Mouse (Mus musculus) CD4-positive naive resting alpha-beta T cell, adult 76 days (primary cell): Measurements from ENCODE around the gene Hdac5. TPM values are rescaled to one million over a fixed set of nuclear protein-coding genes. Genes with fewer than 3 reads are reported as not detected.

ENCODE experiments used
- total RNA-seq: library from RNA; stranded (reverse); gene quantifications from one replicate; pipeline ENCODE4 v1.2.4, GENCODE M21; 2023

Hdac5 gene
- total RNA-seq: 155 TPM

GRCm38 (mm10) chr11:102230006-102230741, at the start of gene Hdac5:
Gene Hdac5, minus strand, starts transcription at chr11:102230166.

DNA sequence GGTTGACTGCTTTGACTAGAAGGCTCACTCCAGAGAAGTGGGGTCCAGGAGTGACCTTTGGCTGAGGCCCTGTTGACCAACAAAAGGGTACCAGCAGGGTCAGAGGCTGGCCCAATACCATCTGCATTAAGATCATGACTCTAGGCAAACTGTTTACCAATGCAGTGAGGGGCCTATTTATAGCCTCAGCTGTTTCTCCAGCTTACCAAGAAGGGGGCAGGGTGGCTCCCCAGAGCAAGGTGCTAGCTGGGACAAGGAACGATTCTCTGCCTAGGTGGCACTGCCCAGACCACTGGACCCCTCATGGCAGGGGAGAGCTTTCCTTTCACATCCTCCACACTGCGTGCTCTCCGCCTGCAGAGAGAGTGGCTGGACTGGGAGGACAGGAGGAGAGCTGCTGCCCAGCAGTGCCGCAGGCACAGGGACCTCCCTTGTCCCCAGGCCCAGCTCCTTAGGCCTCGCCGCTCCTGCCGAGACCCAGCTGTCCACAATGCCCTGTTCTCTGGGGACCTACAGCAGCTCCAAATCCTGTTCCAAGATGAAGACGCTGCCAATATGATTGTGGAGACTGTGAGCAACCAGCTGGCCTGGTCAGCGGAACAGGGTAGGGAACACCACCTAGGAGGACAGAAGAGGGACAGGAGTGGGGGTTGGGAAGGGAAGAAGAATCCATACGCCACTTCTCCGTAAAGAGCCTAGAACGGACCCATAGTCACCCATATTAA, 38.7 kb upstream of the Hdac5 start, which contains the start of gene Asb16:
TSS of gene Asb16 (plus strand) at position 224 of the 725 bp plus-strand sequence.

DNA sequence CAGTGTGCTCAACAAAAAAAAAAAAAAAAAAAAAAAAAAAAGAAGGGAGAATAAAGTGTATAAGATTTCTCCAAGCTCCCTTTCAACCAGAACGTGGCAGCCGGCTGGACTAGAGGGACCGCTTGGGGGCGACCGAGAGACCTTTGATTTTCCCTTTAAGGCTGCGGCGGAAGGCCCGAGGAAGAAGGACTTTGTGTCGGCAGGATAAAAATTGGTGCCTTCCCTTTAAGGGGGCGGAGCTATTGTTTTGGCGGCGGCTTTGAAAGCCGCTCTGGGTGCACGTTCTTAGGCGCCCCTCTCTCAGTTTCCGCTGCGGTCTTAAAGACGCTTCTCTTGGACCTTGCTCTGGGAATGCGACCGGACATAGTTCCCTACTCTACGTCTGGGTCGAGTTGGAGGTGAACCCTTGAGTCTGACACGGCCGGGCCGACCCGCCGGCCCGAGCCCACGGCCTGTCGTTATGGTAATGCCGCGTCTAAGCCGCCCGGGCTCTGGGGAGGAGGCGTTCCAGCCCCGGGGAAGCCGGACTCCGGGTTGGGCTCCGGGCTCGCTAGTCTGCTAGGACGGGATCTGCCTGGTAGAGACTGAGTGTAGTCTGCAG, 18.8 kb upstream of the Hdac5 start, which contains the start of gene BC030867:
TSS of gene BC030867 (plus strand) at position 253 of the 601 bp plus-strand sequence.

DNA sequence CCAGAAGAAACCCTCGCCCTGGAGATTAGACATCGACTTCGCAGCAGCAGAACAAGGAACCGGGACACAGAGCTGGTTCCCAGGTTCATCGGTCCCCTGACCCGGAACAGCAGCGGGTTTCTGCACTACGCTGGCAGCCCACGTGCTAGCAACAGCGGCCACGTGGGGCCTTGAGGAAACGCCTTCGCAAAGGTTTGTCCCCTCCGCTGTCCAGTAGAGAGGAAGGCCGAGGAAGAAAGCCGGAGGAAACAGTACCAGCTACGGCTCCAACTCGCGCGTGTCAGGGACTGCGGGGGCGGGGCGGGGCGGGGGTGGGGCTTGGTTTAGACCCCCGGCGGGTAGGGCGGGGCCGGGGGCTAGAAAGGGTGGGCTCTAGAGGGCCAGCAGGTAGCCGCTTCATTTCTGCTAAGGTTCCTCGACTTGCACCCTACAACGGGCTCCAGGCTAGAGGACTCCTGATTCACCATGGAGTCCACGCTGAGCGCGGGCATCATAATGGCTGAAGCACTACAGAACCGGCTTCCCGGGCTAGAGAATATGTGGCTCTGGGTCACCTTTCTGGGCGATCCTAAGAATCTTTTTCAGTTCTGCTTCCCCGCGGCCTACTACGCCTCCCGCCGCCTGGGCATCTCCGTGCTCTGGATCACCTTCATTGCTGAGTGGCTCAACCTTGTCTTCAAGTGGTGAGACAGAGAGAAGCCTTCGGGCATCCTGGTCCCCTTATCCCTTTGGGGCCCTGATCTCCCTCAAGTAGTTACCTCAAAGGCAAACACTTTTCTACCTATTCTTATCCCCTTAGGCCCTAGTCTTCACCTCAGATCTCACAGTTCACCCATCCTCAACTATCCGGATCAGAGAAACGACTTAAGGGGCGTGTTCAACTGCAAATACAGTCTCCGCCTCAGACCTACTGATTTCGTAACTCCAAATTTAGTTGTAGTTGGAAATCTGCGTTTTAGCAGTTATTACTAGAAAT, 40.2 kb downstream of the Hdac5 start, which contains the start of gene G6pc3:
TSS of gene G6pc3 (plus strand) at position 160 of the 976 bp plus-strand sequence.

DNA sequence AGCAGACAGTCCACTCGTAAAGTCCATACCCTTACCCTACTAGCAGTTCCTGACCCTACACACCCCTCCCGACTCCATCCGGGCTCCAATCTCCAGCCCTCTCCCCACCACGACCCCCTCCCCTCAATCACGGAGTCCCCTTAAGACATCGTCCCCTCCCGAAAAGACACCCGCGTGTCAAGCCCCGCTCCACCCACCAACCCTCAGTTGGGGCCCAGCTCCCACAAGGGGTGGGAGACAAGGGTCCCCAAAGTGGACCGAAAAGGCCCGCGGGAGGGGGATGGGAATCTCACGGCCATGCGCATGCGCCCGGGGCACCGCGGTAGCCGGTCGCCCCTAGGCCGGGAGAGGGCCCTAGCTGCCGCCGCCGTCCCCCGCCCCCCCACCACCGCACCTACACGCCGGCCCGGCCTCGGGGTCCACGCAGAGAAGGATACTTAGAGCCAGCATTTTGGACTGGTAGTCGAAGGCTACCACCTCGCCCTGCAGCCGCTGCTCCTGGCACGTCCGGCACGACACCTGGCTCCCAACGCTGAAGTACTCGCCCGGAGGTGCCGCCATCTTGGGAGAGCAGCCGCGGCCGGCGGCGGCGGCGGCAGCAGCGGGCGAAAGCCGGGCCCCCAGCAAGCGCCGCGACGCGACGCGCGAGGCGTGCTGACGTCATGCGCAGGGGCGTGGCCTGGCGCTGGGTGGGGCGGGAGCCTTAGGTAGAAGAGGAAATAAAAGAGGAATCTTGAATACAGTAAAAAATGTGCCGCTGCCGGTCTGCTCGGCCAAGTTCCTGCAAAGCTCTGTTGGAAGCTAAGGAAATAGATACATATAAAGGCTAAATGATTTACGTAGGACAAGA, 45.1 kb downstream of the Hdac5 start, which contains the start of gene Lsm12:
TSS of gene Lsm12 (minus strand) at position 651 of the 850 bp plus-strand sequence.

GRCm38 (mm10) chr11:102156039-102156785, 73.8 kb downstream of the Hdac5 start, which contains the start of gene Tmem101:
Gene Tmem101, minus strand, starts transcription at chr11:102156404.

GRCm38 (mm10) chr11:102145471-102146001, 84.4 kb downstream of the Hdac5 start, which contains the start of gene Nags:
Gene Nags, plus strand, starts transcription at chr11:102145513.

Other genes with a start within 250 kb of the Hdac5 start
- gene Cfap97d1, start 245.9 kb downstream of the Hdac5 start, total RNA-seq: not detected
- 6.2 TPM for gene Dusp3, start 243.2 kb downstream of the Hdac5 start, total RNA-seq
- not detected for gene Mpp3, start 201.7 kb downstream of the Hdac5 start, total RNA-seq
- gene Cd300lg, start 188.7 kb downstream of the Hdac5 start, total RNA-seq: not detected
- 2.3 TPM for gene Mpp2, start 141.7 kb downstream of the Hdac5 start, total RNA-seq
- gene Ppy, start 128.8 kb downstream of the Hdac5 start, total RNA-seq: not detected
- not detected for gene Pyy, start 122.3 kb downstream of the Hdac5 start, total RNA-seq
- not detected for gene Nags, start 84.7 kb downstream of the Hdac5 start, total RNA-seq
- 4.0 TPM for gene Tmem101, start 73.8 kb downstream of the Hdac5 start, total RNA-seq
- 51.5 TPM for gene Lsm12, start 44.9 kb downstream of the Hdac5 start, total RNA-seq
- gene G6pc3, start 40.5 kb downstream of the Hdac5 start, total RNA-seq: 31.9 TPM
- gene BC030867, start 18.7 kb upstream of the Hdac5 start, total RNA-seq: not detected
- gene Asb16, start 38.6 kb upstream of the Hdac5 start, total RNA-seq: not detected
- 42.0 TPM for gene Tmub2, start 54.8 kb upstream of the Hdac5 start, total RNA-seq
- gene Atxn7l3, start 66.5 kb upstream of the Hdac5 start, total RNA-seq: 74.1 TPM
- 114 TPM for gene Ubtf, start 89.6 kb upstream of the Hdac5 start, total RNA-seq
- 12.5 TPM for gene Slc4a1, start 136.0 kb upstream of the Hdac5 start, total RNA-seq
- gene Rundc3a, start 163.2 kb upstream of the Hdac5 start, total RNA-seq: 4.6 TPM
- 32.5 TPM for gene Slc25a39, start 177.8 kb upstream of the Hdac5 start, total RNA-seq
- 19.6 TPM for gene Grn, start 200.1 kb upstream of the Hdac5 start, total RNA-seq
- not detected for gene Fam171a2, start 217.5 kb upstream of the Hdac5 start, total RNA-seq
- gene Itga2b, start 240.0 kb upstream of the Hdac5 start, total RNA-seq: 23.1 TPM